Mouse (Mus musculus) stomach, embryonic 16.5 days (tissue): ENCODE results near the gene Dcaf5. TPM values are rescaled to one million over a fixed set of nuclear protein-coding genes. Genes with fewer than 3 reads are reported as not detected.
A peak's percentile ranks its signal among the peaks of the same experiment; 100 is the strongest.

ENCODE experiments used
- ATAC-seq: fragments of 200-750 bp; cut with Nextera tagmentation; 2 replicates; pipeline ENCODE4 v1.8.0; 2017; ENCODE audit warnings: moderate number of reproducible peaks, moderate TSS enrichment; ENCODE audit not compliant: insufficient read depth, low FRiP score
- H3K27ac ChIP-seq: fragments of 300-500 bp; sonication (generic); 2 replicates; pipeline ENCODE4 v1.5.1; 2014; ENCODE audit warnings: low read length
- H3K27me3 ChIP-seq: fragments of 300-500 bp; sonication (generic); 2 replicates; pipeline ENCODE4 v1.6.1; 2014; ENCODE audit warnings: low read length, control low read depth, mixed read lengths; ENCODE audit not compliant: control insufficient read depth, insufficient read depth
- H3K36me3 ChIP-seq: fragments of 300-500 bp; sonication (generic); 2 replicates; pipeline ENCODE4 v1.6.1; 2014; ENCODE audit warnings: low read length; ENCODE audit not compliant: control insufficient read depth, insufficient read depth
- H3K4me1 ChIP-seq: fragments of 300-500 bp; sonication (generic); 2 replicates; pipeline ENCODE4 v1.6.1; 2014; ENCODE audit warnings: low read length, control low read depth, mixed read lengths; ENCODE audit not compliant: control insufficient read depth, insufficient read depth
- H3K4me2 ChIP-seq: fragments of 300-500 bp; sonication (generic); 2 replicates; pipeline ENCODE4 v1.6.1; 2014; ENCODE audit warnings: low read depth, low read length, mixed read lengths
- H3K4me3 ChIP-seq: fragments of 300-500 bp; sonication (generic); replicated peaks from 2 replicates; pipeline ENCODE4 v1.5.1; 2014; ENCODE audit warnings: mild to moderate bottlenecking, low read length
- H3K9ac ChIP-seq: fragments of 300-500 bp; sonication (generic); 2 replicates; pipeline ENCODE4 v1.6.1; 2014; ENCODE audit warnings: low read length
- H3K9me3 ChIP-seq: fragments of 300-500 bp; sonication (generic); replicated peaks from 2 replicates; pipeline ENCODE4 v1.6.1; 2016; ENCODE audit warnings: low read length, control low read depth; ENCODE audit not compliant: control insufficient read depth
- WGBS: fragments of 180-500 bp; shearing (Covaris S2); extraction: QIAGEN DNeasy Blood & Tissue Kit; methylation state at CpG from one replicate; pipeline ENCODE4 v1.1.7; 2014; 5-methylcytosine and 5-hydroxymethylcytosine counted together
- polyA plus RNA-seq: library from polyadenylated mRNA; unstranded; fragments of >200 nt; fragmentation: Nextera tagmentation; extraction: Ambion mirVana; gene quantifications from 2 replicates; pipeline ENCODE4 v1.2.1, GENCODE M21; 2015

Dcaf5 gene
- polyA plus RNA-seq, 1 experiment from 2014 or later, result 12.5 TPM

DNA sequence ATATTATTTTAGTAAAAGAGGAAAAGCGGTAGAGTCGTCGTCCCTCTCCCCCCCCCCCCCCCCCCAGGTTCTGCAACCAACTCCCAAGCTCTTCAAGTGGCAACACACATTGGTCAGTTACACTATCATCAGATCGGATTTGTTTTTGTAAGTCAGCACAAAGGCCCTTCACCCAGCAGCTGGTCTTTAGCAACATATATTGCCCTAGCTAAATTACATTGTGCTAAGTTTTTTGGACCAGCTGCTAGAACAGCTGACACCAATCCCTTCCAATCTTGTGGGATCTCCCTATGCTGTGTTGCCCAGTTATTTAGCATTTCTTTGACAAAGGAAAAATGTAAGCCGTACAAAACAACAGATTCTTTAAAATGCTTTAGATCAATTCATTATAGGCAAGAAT is 21.6 kb upstream of the Dcaf5 start:
- Histone ChIP-seq H3K9me3 (no peaks in the 10 kb centered on the region), H3K36me3 (no peaks in the 10 kb centered on the region), H3K4me1 (no peaks in the 10 kb centered on the region), H3K9ac (no peak overlapping the region), H3K4me2 (no peak overlapping the region), H3K27me3 (no peaks in the 10 kb centered on the region), H3K4me3 (no peak overlapping the region), H3K27ac (no peak overlapping the region)
- no peak for ATAC-seq
- 69% methylated on average over 5 of the region's 5 CpGs for WGBS

DNA sequence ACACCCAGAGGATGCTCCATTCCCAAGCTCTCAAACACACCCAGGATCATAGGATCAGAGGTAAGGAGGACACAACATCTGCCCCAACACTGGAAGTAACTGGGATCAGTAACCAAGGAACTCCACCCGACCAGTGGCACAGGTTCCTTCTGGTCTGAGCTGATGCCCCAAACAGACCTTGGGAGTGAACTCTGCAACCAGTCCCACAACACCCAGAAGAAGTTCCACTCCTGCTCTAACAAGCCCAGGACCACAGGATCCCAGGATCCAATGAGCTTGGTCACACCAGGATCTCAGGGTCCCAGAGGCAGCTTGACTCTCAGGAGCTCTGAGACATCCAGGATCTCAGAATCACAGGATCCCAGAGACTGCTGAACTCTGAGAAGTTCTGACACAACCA is 17.1 kb upstream of the Dcaf5 start:
- no peaks in the 10 kb centered on the region for H3K27me3 ChIP-seq
- H3K27ac ChIP-seq, result no peak overlapping the region
- H3K9me3 ChIP-seq, result no peaks in the 10 kb centered on the region
- no peak overlapping the region for H3K4me3 ChIP-seq
- no peak for ATAC-seq
- H3K9ac ChIP-seq, result no peak overlapping the region
- no peak overlapping the region for H3K4me2 ChIP-seq
- H3K36me3 ChIP-seq, result no peaks in the 10 kb centered on the region
- H3K4me1 ChIP-seq, result no peaks in the 10 kb centered on the region
- WGBS, result 85% methylated on average over 1 of the region's 1 CpGs

DNA sequence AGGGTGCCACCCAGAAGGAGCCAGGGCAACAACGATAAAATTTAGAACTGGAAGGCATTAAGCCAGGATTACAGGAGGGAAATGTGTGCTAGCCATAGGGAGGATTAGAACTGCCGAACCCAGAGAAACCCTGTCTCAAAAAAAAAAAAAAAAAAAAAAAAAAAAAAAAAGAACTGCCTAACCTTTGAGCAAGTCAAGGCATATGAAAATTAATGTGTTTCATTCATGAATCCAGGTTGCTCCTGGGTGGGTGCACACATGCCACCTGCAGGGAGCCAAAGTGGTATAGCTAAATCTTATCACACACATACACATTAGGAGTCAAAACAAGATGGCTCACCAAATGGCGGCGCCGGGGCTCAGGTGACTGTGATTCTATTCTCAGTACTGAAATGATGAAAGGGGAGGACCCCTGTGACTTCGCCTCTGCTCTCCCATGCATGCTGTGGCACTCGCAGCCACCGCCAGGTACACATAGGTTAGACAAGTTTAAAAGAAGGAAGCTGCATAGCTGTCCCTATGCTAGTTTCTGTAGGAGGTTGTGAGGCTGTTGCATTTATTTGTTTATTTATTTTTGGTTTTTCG is 8.2 kb upstream of the Dcaf5 start:
- H3K4me3 ChIP-seq, result no peak overlapping the region
- H3K4me1 ChIP-seq, result no peaks in the 10 kb centered on the region
- no peaks in the 10 kb centered on the region for H3K9me3 ChIP-seq
- no peak for ATAC-seq
- H3K4me2 ChIP-seq, result no peak overlapping the region
- no peaks in the 10 kb centered on the region for H3K36me3 ChIP-seq
- H3K27me3 ChIP-seq, result no peaks in the 10 kb centered on the region
- WGBS, result 79% methylated on average over 9 of the region's 9 CpGs
- H3K27ac ChIP-seq, result no peak overlapping the region
- no peak overlapping the region for H3K9ac ChIP-seq

DNA sequence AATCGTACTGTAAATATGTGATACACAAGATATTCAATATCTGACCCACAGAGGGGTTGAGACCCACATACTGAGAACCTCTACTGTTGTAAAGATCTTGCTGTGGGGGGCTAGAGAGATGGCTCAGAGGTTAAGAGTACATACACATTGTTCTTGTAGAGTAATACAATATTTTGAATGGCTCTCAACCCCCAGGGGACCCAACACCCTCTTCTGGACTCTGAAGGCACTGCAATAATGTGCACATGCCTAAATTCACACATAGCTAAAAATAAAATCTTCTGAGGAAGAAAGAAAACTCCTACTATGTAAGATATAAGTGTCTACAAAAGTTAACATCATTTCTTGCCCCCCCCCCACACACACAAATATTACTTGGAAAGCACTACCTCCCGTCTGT is 4.6 kb upstream of the Dcaf5 start:
- Histone ChIP-seq H3K27me3 (no peaks in the 10 kb centered on the region), H3K4me1 (no peaks in the 10 kb centered on the region), H3K9ac (no peak overlapping the region), H3K27ac (no peak overlapping the region), H3K9me3 (no peaks in the 10 kb centered on the region), H3K36me3 (no peaks in the 10 kb centered on the region), H3K4me2 (no peak overlapping the region), H3K4me3 (no peak overlapping the region)
- WGBS, result 81% methylated on average over 2 of the region's 2 CpGs
- no peak for ATAC-seq

DNA sequence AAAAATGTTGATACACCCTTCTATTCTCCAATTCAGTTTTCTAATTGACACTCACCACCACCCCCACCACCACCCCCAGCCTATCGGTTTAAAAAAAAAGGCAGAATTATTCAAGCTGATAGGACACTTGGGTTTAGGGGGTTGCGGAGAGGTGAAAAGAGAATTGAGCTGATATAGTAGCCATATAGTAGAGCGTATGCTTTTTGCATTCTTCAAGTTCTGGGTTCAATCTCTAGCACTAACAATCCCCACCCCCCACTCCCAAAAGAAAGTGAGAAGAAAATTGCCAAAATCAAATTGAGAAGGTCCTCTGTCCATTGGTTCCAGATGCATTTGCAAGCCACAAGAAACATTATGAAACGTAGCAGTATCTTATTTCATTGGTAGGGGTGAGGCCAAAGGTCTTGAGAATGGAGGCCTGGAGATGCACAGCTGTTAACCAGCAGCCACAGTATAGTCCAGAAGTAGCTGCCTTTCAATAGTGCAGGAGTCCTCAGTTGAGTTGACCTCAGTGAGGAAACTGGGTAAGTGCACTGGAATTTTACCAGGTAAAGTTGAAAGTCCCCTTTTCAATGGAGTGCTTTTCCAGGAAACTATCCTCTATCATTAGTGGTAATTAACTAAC is 762 bp upstream of the Dcaf5 start:
- Histone ChIP-seq H3K27ac (peak overlapping the region; percentile 97), H3K4me2 (peak overlapping the region; percentile 56), H3K27me3 (no peaks in the 10 kb centered on the region), H3K36me3 (no peaks in the 10 kb centered on the region), H3K4me3 (peak overlapping the region; percentile 94), H3K9ac (peak overlapping the region; percentile 98), H3K9me3 (no peaks in the 10 kb centered on the region), H3K4me1 (peaks cover 11% of the 10 kb centered on the region)
- ATAC-seq, result no peak
- WGBS, result 41% methylated on average over 4 of the region's 4 CpGs

DNA sequence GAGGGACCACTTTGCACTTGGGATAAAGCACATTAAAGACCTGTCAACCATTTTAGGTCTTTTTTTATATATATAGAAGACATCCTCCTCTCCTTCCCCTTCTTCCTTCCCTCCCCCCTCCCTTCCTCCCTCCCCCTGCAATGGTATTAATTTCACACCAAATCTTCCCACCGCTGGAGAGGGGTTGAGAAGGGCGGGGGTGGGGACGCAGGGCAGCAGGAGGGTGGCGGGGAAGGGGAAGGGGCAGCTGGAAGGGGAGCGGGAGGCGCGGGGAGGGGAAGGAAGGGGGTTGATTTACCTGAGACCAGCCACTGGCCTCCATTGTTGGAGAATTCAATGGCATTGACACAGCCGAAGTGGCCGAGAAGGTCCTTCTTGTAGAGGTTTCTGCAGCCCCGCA is 514 bp downstream of the Dcaf5 start:
- peak overlapping the region; percentile 98 for H3K9ac ChIP-seq
- H3K36me3 ChIP-seq, result no peaks in the 10 kb centered on the region
- ATAC-seq, result peak; percentile 1; the same call in 1 of the 2 replicates
- 0% methylated on average over 9 of the region's 10 CpGs for WGBS
- H3K4me3 ChIP-seq, result peak overlapping the region; percentile 94
- H3K4me1 ChIP-seq, result peaks cover 11% of the 10 kb centered on the region
- peak overlapping the region; percentile 56 for H3K4me2 ChIP-seq
- H3K27me3 ChIP-seq, result no peaks in the 10 kb centered on the region
- H3K9me3 ChIP-seq, result no peaks in the 10 kb centered on the region
- H3K27ac ChIP-seq, result peak overlapping the region; percentile 97

DNA sequence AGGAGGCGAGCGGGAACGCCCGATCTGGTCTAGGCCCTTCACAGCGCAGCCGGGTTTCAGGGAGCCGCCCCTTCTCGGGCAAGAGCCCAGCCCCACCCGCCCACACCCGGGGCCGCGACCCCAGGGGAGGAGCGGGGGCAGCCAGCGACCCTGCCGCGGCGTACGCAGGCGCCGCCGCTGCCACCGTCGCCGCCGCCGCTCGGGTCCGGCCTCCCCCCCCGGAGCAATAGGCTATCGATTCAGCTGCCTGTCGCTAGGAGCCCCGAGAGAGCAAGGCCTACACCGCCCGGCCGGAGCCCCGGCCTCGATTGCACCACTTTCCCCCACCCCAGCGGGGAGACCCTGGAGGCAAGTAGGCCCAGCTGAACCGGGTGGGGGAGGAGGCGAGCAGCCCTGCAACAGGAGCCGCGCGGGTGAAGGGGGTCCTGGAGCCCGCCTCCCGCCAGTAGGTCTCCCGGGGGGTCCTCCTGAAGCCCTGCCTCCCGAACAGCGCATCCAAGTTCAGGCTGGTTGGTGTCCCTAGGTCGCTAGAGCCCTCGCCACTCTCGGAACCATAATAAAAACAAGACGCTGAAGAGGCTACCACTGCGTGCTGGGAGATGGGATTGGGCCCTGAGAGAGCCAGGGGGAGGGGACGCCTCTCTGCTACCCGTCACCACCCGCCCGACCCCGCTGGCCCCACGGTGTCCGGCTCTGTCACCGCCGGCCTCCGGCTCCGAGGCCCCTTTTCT is 1.3 kb downstream of the Dcaf5 start:
- H3K27me3 ChIP-seq, result no peaks in the 10 kb centered on the region
- 0% methylated on average over 62 of the region's 64 CpGs for WGBS

DNA sequence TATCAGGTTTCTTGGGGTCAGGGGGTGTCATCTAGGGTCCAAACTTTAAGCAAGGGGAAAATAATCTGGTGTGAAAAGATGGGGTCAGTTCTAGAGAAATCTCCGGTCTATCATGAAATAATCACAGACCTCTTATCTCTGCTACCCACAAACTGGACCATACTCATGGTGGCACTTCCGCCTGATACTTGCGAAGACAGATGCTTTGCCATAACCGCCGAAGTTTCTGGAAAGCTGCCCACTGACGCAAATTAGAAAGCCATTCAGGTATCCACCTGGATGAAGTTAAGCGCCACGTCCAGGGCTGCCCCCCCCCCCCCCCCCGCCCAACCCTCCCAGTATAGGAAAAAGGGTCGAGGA is 1.8 kb downstream of the Dcaf5 start:
- H3K4me2 ChIP-seq, result peak overlapping the region; percentile 56
- WGBS, result 4% methylated on average over 9 of the region's 10 CpGs

More for the DNA sequence above, 1.3 kb downstream of the Dcaf5 start:
- H3K4me1 ChIP-seq, result peaks cover 11% of the 10 kb centered on the region
- peak overlapping the region; percentile 56 for H3K4me2 ChIP-seq
- H3K36me3 ChIP-seq, result no peaks in the 10 kb centered on the region
- peak; percentile 78 for ATAC-seq
- H3K9ac ChIP-seq, result peak overlapping the region; percentile 98
- peak overlapping the region; percentile 97 for H3K27ac ChIP-seq
- H3K9me3 ChIP-seq, result no peaks in the 10 kb centered on the region
- H3K4me3 ChIP-seq, result peak overlapping the region; percentile 94

DNA sequence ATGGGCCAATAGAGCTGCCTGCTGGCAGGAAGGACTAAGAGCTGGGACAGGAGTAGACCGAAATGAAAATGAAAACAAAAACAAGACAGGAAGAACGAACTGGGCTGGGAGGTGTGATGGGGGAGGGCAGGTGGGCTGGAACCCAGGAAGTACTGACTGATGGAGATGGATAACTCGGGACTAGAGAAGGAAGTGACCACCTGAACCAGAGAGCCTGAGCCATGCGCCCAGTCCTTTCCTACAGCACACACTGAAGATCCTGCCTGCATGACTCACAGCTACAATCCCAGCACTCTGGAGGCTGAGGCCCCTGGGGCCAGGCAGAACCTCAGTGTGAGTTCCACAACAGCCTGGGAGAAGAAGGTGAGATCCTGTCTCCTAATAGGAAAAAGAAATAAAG is 3.1 kb downstream of the Dcaf5 start:
- Histone ChIP-seq H3K9me3 (no peaks in the 10 kb centered on the region), H3K36me3 (no peaks in the 10 kb centered on the region), H3K4me2 (no peak overlapping the region), H3K4me3 (no peak overlapping the region), H3K4me1 (peaks cover 11% of the 10 kb centered on the region), H3K27me3 (no peaks in the 10 kb centered on the region), H3K27ac (peak overlapping the region; percentile 10; the same call in 1 of the 2 replicates), H3K9ac (no peak overlapping the region)
- WGBS, result 56% methylated on average over 4 of the region's 4 CpGs
- ATAC-seq, result no peak

More for the DNA sequence above, 1.8 kb downstream of the Dcaf5 start:
- H3K4me3 ChIP-seq, result peak overlapping the region; percentile 94
- H3K27me3 ChIP-seq, result no peaks in the 10 kb centered on the region
- no peak for ATAC-seq
- H3K27ac ChIP-seq, result peak overlapping the region; percentile 97
- no peaks in the 10 kb centered on the region for H3K36me3 ChIP-seq
- H3K9ac ChIP-seq, result peak overlapping the region; percentile 98
- no peaks in the 10 kb centered on the region for H3K9me3 ChIP-seq
- peaks cover 11% of the 10 kb centered on the region for H3K4me1 ChIP-seq
